Mouse (Mus musculus) right cerebral cortex, adult 2 months (tissue): ENCODE data around the gene Snrnp25.

ENCODE experiments used
- DNase-seq, 2 experiments: peaks; one replicate each; pipeline ENCODE4 v3.0.0; 2021 to 2022; ENCODE audit warnings: low spot score in 2 of 2

The Snrnp25 gene

DNA sequence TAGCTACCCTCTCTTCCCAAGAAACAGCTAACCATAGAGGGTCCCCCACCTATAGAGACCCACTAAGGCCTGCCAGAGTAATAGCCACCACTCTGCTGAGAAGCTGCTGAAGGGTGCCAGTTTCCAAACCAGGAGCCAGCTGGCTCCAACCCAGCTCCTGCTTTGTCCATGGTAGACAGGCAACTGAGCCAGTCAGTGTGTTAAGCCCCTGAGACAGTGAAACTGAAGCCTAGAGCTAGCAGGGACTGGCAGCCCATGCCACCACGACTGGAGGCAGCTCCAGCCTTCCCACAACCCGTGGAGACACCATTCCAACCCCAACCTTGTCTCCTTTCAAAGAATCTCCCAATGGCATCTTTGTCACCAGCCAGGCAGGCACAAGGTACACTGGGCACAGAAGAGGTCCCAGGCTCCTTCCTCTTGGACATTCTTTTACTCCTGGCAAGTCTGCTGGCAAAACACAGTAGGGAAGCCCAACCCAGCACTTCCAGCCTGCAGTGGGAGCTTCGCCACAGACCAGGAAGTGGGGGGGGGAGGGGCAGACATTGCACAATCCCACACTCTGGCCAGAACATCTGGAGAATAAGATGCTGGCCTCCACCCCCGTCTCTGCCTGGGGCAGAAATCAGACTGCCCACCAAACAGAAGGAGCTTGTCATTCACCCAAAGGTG, 19.4 kb downstream of the Snrnp25 start:
- DNase-seq = no peak

DNA sequence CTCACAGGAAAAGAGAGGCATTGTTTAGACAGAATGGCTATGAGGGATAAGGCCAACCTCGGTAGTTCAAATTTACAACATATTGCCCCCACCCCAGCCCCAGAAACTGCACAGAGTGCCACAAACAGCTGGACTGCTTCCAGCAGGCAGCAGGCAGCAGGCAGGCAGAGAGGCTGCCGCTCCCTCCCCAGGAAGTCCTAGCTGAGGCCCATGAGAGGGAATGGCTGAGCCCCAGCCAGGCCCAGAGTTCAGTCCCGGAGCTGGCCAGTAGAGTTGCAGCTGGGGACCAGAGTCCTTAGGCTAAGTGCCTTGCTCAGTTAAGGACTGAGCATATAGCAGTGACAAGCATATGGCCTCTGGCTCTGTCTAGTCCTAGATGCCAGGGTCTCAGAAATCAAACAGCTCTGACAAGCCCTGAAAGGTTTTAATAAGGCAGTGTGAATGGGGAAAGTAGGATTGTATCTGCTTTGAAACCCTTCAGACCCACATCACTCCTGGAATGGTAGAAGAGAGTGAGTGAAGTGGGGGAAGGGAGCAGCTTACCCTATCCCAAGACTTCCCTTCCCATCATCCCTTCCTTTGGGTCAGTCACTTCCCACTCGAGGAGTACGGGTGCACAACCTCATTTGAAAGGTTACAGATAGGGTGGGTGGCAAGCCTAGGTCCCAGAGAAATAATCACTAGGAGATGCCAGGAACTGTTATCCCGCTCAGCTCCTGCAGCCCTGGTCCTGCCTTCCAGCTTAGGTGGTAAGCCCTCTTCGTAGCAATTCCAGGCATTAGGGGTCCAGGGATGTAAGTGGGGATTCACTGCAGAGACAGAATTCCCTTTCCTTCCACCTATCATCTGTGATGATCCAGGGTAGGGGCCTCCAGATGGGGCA, 20.2 kb downstream of the Snrnp25 start:
- DNase-seq = no peak

DNA sequence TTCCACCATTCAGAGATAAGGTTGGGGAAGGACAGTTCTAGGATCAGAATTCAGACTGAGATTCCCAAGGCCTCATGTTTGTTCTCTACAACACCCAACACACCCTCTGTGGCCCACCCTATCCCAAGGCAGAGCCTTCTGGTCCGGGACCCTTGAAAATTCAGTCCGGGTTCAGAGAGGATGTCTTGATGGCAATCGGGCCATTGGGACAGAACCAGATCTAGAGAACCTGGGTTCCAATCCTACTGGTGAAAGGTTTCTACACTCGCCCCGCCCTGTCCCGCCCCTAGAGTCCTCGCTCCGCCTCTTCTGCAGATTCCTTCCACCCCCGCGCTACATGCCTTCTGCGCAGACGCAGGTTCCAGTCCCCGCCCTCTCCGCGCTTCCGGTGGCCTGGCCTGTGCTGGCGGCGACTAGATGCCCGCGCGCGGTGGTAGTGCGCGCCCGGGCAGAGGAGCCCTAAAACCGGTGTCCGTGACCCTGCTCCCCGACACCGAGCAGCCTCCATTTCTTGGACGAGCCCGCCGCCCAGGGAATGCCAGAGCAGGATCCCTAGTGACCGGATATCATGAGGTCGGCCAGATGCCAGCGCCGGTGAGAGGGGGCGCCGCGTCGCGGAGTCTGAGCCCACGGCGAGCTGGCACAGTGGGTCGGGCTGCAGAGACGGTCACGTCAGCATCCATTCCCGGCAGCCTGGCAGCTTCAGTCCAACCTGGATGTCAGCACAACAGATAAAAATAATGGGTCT, 21.1 kb downstream of the Snrnp25 start, which contains the start of gene Mpg:
Gene Mpg, plus strand, starts transcription at position 382 of the 748 bp plus-strand sequence.
- DNase-seq = peak; percentile 87 to 88

DNA sequence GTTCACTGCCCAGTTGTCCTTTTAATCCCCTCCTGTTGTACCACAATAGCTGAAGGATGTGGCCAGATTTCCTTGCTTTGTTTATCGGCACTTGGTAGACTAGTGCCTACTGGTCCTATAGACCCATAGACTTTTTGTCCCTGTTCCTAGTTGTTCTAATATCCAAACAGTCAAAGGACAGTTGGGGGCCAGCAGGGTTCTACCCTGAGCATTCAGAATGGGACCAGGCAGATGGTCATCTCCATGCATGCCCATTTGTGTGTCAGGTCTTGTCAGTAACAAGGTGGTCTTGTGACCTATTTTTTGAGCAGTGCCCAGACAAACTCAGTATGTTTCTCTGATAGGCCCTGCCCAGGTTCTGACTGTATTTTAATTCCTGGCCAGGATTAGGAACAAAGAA, 21.8 kb downstream of the Snrnp25 start:
- no peak for DNase-seq

DNA sequence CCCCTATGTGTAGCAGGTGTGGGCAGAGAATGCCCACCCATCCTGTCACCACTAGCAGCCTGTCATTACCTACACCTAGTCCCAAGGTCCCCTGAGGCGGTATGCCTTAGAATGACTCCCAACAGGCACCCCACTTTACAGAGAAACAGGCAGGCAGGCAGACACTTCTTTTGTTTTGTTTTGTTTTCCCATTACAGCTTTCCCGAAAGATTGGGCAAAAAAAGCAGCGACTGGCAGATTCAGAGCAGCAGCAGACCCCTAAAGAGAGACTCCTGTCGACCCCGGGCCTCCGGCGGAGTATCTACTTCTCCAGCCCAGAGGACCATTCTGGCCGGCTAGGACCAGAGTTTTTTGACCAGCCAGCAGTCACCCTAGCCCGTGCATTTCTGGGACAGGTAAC, 22.3 kb downstream of the Snrnp25 start:
- no peak for DNase-seq

DNA sequence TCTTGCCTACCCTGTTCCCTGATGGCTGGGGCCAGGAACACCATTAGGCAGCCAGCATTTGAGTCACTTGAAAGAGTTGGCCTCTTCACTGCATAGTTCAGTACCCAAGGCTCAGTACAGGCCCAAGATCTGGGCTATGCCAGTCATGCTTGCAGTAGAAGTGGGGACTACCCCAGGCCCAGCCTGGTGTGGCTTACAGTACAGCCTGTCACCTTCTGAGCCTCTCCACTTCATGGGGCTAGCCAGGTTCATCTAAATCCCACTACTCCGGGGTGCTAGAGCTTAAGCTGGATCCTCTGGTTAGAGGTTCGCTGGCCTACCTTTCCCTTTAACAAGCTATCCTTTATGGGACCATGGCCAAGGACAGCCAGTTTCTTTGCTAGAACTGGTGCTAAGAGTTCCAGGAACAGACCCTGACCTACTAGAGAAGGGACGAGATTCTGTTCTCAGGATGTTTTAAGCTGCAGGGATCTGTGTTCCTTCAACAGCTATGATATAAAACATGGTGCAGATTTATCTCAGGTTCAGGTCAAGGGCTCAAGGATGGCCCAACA, 23.2 kb downstream of the Snrnp25 start:
- DNase-seq = no peak

DNA sequence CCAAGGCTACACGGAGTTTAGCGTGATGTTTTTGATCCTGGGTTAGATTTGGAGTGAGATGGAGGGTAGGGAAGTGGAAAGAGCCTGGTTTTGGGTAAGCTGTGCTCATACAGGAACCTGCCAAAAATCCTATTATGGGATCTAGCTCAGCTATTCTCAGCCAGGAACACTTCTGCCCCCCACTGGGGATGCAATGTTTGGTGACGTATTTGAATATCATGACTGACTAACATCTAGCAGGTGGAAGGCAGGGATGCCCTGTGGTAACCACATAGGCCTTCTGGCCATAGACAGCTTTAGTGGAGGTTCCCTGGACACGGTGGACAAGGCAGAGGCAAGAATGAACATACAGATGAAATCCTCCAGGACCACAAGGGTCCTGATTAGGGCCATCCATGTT, 25.0 kb downstream of the Snrnp25 start:
- peak; percentile 65 to 68 for DNase-seq

DNA sequence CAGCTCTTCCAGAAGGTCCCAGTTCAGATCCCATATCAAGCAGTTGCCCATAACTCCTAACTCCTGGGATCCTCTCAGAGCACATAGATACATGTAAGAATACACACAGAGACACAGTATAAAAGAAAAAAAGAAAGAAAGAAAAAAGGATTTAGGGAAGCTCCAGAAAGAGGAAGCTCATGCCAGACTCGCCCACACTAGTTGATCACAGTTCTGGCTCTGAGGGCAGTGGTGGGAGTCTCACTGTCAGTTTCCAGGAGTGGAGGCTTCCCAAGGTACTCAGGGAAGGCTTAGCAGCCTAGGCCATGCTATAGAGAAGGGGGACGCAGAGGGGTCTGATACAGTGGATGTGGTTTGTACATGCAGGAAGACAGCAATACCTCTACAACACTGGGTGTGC, 25.9 kb downstream of the Snrnp25 start:
- DNase-seq = peak; percentile 63 to 66

DNA sequence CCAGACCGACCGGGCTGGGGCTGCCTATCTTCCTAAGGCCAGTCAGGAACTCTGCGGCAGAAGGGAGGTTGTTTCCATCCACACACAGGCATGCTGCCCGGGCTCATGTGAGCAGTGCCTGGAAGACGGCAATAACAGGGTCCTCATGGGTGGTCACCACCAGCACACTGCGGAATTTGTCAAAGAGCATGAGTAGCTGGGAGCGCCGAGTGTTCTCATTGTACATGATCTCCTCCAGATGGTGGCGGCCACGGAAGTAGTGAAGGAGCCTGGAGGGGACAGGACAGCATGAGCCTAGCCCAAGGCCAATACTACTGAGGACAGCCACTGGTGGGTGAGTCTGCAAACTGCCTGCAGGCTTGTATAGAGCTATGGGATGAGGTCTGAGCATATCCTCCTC, 27.6 kb downstream of the Snrnp25 start:
- no peak for DNase-seq

DNA sequence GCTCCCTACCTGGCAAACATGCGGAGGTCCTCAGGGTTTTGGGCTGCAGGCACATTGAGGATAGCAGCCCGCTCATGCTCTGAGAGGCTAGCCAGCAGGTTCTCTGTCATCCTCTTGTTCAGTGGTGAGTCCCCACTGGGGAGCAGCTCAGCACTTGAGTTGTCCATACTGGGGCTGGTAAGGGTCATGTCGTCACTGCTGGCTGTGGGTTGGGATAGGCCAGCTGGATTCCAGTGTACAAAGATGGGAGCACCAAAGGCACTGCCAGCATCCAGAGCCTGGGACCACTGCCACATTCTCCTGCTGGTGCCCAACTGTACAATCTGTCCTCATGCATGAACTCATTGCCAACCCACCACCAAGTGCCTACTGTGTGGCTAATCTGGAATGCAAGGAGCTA, 28.7 kb downstream of the Snrnp25 start:
- no peak for DNase-seq

DNA sequence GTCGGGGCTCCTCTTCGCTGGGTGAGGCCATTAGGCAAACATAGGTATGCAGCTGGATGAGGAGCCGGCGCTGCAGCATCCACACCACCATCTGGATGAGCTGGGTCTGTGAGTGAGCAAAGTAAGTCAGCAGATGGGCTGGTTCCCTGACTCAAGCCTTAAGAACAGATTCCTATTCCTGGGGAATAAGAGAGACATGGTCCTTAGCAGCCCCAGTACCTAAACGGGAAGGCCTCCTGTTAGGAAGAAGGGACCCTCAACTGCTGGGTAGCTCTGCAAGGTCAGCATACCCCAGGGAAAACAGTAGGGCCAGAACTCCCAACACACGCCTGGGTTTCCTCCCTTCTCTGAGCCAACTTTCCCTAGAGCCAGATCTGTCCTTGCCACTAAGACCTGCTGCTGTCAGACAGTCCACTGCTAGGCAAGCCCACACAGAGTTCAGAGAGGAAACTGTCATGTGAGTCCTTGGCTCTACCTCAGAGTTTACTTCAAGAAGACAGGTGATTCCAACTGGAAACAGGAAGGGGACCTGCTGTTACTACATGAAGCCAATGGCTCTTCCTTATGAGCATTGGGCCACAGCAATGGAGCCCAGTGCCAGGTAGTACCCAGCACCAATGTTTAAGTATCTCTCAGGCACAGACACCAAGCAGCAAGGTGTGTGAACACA, 29.7 kb downstream of the Snrnp25 start:
- no peak for DNase-seq

DNA sequence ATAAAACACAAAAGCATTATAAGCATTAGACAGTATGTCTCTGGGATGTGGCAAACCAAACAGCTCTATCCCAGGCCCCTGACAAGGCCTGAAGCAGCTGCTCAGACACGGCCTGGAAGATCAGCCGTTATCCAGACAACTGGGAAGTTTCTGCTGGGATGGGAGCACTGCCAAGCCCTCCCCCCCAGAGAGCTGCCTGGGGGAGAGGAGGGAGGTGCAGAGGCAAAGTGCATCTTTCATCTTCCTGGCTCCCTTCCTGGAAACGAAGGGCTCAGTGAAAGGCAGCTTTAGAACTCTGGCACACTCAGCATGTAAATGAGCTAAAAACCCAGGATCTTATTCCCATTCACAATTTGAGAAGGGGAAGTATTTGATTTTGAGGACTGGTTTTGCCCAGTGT, 30.4 kb downstream of the Snrnp25 start:
- peak; percentile 59 to 69 for DNase-seq

DNA sequence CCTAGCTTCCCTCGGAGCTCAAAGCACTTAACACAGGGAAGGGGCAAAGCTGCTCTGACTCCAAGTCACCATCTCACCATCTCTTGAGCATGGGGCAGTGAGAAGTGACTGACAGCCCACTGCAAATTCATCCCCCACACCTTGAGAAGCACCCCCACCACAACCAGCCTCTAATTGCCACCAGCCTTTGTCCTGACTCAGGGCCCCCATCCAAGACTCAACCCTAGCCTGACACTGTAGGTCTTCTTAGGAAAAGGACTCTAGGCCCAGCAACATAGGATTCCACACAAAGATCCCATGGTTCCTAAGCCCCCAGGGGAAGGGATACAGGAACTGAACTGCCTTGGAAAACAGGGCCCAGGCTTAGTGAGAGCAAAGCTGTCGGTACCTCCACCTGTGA, 30.9 kb downstream of the Snrnp25 start:
- no peak for DNase-seq

DNA sequence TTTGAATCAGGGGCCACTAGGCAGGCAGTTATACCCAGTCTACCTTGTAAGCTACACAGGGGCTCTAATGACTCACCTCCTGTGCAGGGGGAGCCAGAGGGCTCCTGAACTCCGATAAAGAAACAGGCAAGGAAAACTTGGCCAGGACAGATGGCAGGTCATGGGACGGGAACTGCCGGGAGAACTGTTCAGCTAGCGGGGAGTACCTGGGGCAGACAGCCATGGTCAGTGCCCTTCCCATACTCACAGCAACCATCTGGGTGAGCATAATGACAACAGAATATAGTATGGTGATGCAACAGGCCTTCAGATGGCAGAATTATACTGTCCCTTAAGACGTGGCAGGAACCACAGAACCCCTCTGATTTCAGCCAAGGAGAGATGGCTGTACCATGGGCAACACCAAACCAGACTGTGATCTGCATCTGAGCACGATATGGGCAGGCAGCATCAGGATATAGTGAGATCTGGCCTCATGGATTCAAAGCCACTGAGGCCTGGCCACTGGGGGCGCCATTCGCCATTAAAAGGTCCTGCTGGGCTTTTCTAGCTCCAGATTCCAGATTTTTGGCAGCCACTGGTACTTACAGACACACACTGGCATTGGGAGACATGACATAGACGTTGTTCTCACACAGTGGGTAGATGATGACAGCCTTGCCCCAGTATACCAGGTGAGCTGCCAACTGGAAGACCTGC, 31.6 kb downstream of the Snrnp25 start:
- DNase-seq = peak in 1 of 2 experiments; percentile 65

DNA sequence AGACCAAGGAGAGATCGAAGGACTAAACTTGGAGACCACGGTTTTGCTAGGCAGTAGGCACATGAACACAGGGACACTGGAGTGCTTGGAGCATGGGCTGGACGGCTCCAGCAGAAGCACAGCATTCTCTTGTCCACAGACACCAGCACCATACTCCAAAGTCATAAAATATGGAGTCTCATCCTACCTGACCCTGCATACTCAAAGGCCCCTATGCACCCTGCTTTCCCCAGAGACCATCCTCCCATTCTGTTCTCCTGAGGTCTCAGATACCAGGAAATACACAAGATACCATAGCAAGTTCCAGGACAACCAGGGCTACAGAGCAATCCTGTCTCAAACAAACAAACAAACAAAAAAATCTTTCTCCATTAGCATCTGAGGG, 32.2 kb downstream of the Snrnp25 start:
- no peak for DNase-seq

DNA sequence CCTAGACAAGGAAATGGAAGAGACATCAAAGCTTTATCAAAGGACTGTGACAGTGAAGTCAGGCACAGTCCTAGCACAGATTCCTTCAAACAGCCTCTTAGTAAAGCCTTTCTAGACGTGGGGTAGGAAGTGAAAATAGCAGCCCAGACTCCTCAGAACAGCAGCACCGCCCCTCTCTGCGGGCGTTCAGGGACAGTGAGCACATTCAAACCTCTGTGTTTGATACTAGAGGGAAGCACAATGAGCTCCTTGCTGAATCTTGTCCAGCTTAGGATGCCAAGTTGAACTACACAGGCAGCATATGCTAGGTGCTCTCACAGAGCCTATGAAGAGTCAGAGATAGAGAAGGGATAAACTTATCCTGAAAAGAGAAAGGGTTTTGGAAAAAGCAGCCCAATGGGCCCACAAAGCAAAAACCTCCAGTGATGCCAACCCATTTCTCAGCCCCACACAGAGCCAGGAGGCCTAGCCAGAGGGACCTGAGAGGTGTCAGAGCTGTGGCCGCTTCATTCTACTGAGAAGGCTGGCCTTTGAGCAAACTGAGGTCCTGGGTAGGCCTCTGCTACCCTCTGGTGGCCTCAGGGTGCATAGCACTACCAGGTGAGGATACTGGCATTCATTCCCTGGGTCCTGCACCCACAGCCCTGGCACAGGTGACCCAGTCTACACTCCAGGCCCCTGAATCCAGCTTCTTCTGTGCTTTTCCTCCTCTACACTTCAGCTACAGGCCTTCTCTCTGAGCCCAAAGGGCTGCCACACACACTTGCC, 33.1 kb downstream of the Snrnp25 start:
- DNase-seq = peak; percentile 80 to 86

DNA sequence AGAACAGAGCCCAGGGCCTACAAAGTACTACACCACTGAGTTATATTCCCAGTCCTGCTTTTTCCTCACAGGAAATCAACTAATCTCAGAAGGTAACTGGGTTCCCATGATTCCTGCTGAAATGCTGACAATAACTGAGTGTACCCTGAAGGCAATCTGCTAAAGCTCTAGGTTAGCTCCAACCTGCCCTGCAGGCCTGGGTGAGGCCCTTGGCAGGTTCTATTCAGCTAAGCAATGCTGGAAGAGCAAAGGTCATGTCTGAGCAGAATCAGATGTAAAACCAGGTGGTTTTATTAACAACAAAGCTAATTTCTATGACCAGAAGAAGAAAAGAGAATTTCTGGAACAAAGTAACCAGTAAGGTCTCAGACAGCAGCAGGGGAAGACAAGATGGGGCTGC, 36.2 kb downstream of the Snrnp25 start:
- DNase-seq = no peak

DNA sequence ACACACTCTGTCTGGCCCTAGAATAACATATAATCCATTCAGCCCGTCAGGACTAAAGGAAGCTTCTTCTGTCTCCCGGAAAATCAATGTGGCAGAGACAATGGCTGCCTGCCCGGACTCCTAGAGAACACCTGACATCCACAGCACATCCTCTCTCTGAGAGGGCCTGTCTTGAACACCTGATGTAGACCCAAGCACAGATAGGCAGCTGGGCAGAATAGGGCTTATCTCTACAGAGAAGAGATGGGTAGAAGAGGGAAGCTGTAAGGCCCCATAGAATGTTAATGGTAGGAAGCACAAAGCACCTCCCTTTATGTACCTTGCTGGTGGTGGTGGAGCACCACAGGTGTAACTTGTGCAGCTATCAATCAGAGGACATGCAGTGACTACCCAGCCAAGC, 37.0 kb downstream of the Snrnp25 start:
- DNase-seq = no peak

DNA sequence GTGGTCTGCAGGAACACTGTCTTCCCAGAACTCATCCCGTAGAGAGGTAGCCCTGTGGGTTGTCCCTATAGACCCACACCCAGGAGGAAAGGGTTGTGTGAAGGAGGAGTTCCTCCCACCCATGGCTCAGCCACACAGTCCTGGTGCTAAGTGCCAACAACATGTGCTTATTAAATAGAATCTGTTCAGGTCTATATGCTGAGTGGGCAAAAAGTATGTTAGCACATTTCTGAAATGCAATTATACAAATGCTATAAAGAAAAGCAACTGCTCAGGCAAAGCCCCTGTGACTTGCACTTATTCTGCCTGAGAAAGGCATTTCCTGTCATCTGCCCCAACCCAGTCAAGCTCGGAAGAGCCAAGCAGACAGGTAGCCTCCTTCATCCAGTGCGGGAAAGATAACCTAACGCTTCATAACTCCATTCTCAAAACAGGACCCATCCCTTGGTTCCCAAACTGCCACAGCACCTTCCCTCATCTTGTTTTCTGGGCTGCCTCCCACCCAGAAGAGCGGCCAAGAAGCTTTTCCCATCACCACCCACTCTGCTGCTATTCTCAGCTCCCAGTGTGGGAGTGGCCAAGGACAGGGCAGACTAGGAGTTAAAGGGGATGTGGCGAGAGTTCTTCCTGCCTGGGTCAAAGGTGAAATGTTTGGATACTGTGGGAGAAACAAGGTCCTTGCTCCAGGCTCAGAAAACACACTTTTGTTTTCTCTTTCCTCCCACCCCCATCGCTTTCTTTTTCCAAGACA, 38.2 kb downstream of the Snrnp25 start:
- DNase-seq = peak; percentile 56 to 59
